Mouse (Mus musculus): ENCODE measurements around the gene Trim28.

Gene Trim28

GRCm38 (mm10) chr7:12998851-12999250 is at the start of gene Trim28:
TSS of gene Trim28 (plus strand) at chr7:12999114.
- ChIA-PET CTCF (interaction anchor here in 1 of 4 experiments (0.6 kb wide), 1 partner anchor 48 kb away, joined by 4 read pairs; no protein-coding TSS in a partner anchor), POLR2A (interaction anchor here in 3 of 4 experiments (0.9 to 2.9 kb wide), 9 partner anchors 11 to 76 kb away, joined by 3 to 10 read pairs (median 7); partner anchors contain the start of genes Zbtb45 (in 1 of the 3) and Zfp446 (in 1 of the 3))

- CTCF ChIA-PET, result interaction anchor here in 3 of 4 experiments (0.6 to 1.4 kb wide), 6 partner anchors 27 to 59 kb away, joined by 3 to 7 read pairs (median 4); partner anchors contain the start of genes Rps5 (in 1 of the 3) and Zfp446 (in 1 of the 3)
- POLR2A ChIA-PET, result interaction anchor here (0.6 to 15.3 kb wide), 65 partner anchors 9 to 255 kb away, joined by 3 to 269 read pairs (median 6); partner anchors contain the start of genes Rnf225 (in 3 of the 4), Rps5 (in 3 of the 4), Zfp446 (in 3 of the 4) and Zbtb45 (in 2 of the 4)
Observed at GRCm38 (mm10) chr7:12949872-12950229, 49.1 kb upstream of the Trim28 start.

GRCm38 (mm10) chr7:12954896-12955295 is 44.0 kb upstream of the Trim28 start:
- CTCF ChIA-PET, result interaction anchor here in 2 of 4 experiments (1.0 to 1.5 kb wide), 2 partner anchors 19 to 23 kb away, joined by 4 read pairs; partner anchors contain the start of gene Zfp446 (in 1 of the 2)
- POLR2A ChIA-PET, result interaction anchor here in 3 of 4 experiments (0.6 to 15.3 kb wide), 10 partner anchors 10 to 80 kb away, joined by 3 to 269 read pairs (median 4); partner anchors contain the start of genes Rps5 (in 2 of the 3), Zfp446 (in 2 of the 3), Rnf225 (in 1 of the 3) and Zbtb45 (in 1 of the 3)

- ChIA-PET CTCF (interaction anchor here in 1 of 4 experiments (1.2 kb wide), 1 partner anchor 21 kb away, joined by 3 read pairs; the partner anchor contains the start of gene Zfp446), POLR2A (interaction anchor here (0.7 to 9.7 kb wide), 14 partner anchors 8 to 81 kb away, joined by 3 to 150 read pairs (median 6); partner anchors contain the start of genes Zfp446 (in 3 of the 4), Rps5 (in 1 of the 4) and Ube2m (in 1 of the 4))
Observed at GRCm38 (mm10) chr7:12957511-12957910, 41.4 kb upstream of the Trim28 start.

GRCm38 (mm10) chr7:12958948-12959347 is 40.0 kb upstream of the Trim28 start:
- ChIA-PET CTCF (interaction anchor here in 1 of 4 experiments (1.3 kb wide), 1 partner anchor 23 kb away, joined by 3 read pairs; no protein-coding TSS in a partner anchor), POLR2A (interaction anchor here (0.5 to 9.7 kb wide), 29 partner anchors 9 to 79 kb away, joined by 3 to 150 read pairs (median 5); partner anchors contain the start of genes Zfp446 (in 3 of the 4), Rnf225 (in 2 of the 4), Rps5 (in 2 of the 4) and Chmp2a (in 1 of the 4))

GRCm38 (mm10) chr7:12959718-12960117 is 39.2 kb upstream of the Trim28 start:
- POLR2A ChIA-PET, result interaction anchor here in 3 of 4 experiments (0.8 to 9.7 kb wide), 27 partner anchors 8 to 95 kb away, joined by 3 to 150 read pairs (median 5); partner anchors contain the start of genes Zfp446 (in 3 of the 3), Rnf225 (in 2 of the 3), Rps5 (in 2 of the 3) and Chmp2a (in 1 of the 3)
- CTCF ChIA-PET, result interaction anchor here in 1 of 4 experiments (1.3 kb wide), 1 partner anchor 22 kb away, joined by 3 read pairs; no protein-coding TSS in a partner anchor

- POLR2A ChIA-PET, result interaction anchor here (0.6 to 9.7 kb wide), 51 partner anchors 9 to 455 kb away, joined by 3 to 150 read pairs (median 5); partner anchors contain the start of genes Rnf225 (in 3 of the 4), Rps5 (in 3 of the 4), Zfp446 (in 3 of the 4) and Zbtb45 (in 2 of the 4)
- CTCF ChIA-PET, result interaction anchor here (0.6 to 1.3 kb wide), 10 partner anchors 10 to 651 kb away, joined by 3 to 11 read pairs (median 4); partner anchors contain the start of gene Rps5 (in 1 of the 4)
Observed at GRCm38 (mm10) chr7:12961511-12962141, 37.3 kb upstream of the Trim28 start.

GRCm38 (mm10) chr7:12965678-12966091 is 33.2 kb upstream of the Trim28 start, which contains the start of gene Zfp324:
TSS of gene Zfp324 (plus strand) at chr7:12965838.
- CTCF ChIA-PET, result interaction anchor here in 1 of 4 experiments (1.0 kb wide), 1 partner anchor 44 kb away, joined by 5 read pairs; the partner anchor contains the start of gene Zbtb45
- POLR2A ChIA-PET, result interaction anchor here in 3 of 4 experiments (0.5 to 9.7 kb wide), 16 partner anchors 10 to 326 kb away, joined by 3 to 150 read pairs (median 4); partner anchors contain the start of genes Rps5 (in 3 of the 3), Zfp446 (in 3 of the 3) and Zbtb45 (in 1 of the 3)

- CTCF ChIA-PET, result interaction anchor here in 1 of 4 experiments (1.0 kb wide), 1 partner anchor 44 kb away, joined by 5 read pairs; the partner anchor contains the start of gene Zbtb45
- POLR2A ChIA-PET, result interaction anchor here in 3 of 4 experiments (0.5 to 9.7 kb wide), 12 partner anchors 9 to 327 kb away, joined by 3 to 150 read pairs (median 6); partner anchors contain the start of genes Rps5 (in 3 of the 3) and Zfp446 (in 3 of the 3)
Observed at GRCm38 (mm10) chr7:12966104-12966845, 32.6 kb upstream of the Trim28 start.

GRCm38 (mm10) chr7:12970906-12971305 is 28.0 kb upstream of the Trim28 start:
- POLR2A ChIA-PET, result interaction anchor here (0.7 to 13.4 kb wide), 52 partner anchors 9 to 307 kb away, joined by 3 to 150 read pairs (median 4); partner anchors contain the start of genes Rps5 (in 3 of the 4), Rnf225 (in 2 of the 4), Slc27a5 (in 2 of the 4) and Lig1 (in 1 of the 4)
- CTCF ChIA-PET, result interaction anchor here in 1 of 4 experiments (1.0 kb wide), 2 partner anchors 15 to 28 kb away, joined by 4 to 6 read pairs; no protein-coding TSS in a partner anchor

- ChIA-PET CTCF (interaction anchor here (0.5 to 1.9 kb wide), 22 partner anchors 10 to 103 kb away, joined by 3 to 13 read pairs (median 4); partner anchors contain the start of genes Zbtb45 (in 3 of the 4) and Rps5 (in 1 of the 4)), POLR2A (interaction anchor here (0.6 to 13.4 kb wide), 129 partner anchors 8 to 372 kb away, joined by 3 to 150 read pairs (median 6); partner anchors contain the start of genes Rnf225 (in 4 of the 4), Chmp2a (in 3 of the 4), Mzf1 (in 3 of the 4) and Rps5 (in 3 of the 4))
Observed at GRCm38 (mm10) chr7:12977682-12978389, 21.1 kb upstream of the Trim28 start, which contains the start of gene Zfp446. TSS of gene Zfp446 (plus strand) at chr7:12977848.

- CTCF ChIA-PET, result interaction anchor here in 3 of 4 experiments (0.6 to 1.9 kb wide), 10 partner anchors 9 to 79 kb away, joined by 3 to 13 read pairs (median 6); partner anchors contain the start of gene Zbtb45 (in 3 of the 3)
Observed at GRCm38 (mm10) chr7:12978931-12979722, 19.8 kb upstream of the Trim28 start.

GRCm38 (mm10) chr7:12979776-12980175 is 19.1 kb upstream of the Trim28 start:
- CTCF ChIA-PET, result interaction anchor here in 1 of 4 experiments (0.6 kb wide), 1 partner anchor 79 kb away, joined by 3 read pairs; no protein-coding TSS in a partner anchor
- POLR2A ChIA-PET, result interaction anchor here in 3 of 4 experiments (1.0 to 13.4 kb wide), 30 partner anchors 8 to 76 kb away, joined by 3 to 150 read pairs (median 12); partner anchors contain the start of genes Zbtb45 (in 3 of the 3), Rps5 (in 2 of the 3), Rnf225 (in 1 of the 3) and Ube2m (in 1 of the 3)

More at GRCm38 (mm10) chr7:12978931-12979722, 19.8 kb upstream of the Trim28 start:
- POLR2A ChIA-PET, result interaction anchor here (0.5 to 13.4 kb wide), 75 partner anchors 8 to 297 kb away, joined by 3 to 150 read pairs (median 9); partner anchors contain the start of genes Zbtb45 (in 3 of the 4), Zfp324 (in 3 of the 4), Chmp2a (in 2 of the 4) and Rps5 (in 2 of the 4)

- POLR2A ChIA-PET, result interaction anchor here in 3 of 4 experiments (0.8 to 13.4 kb wide), 30 partner anchors 8 to 77 kb away, joined by 3 to 150 read pairs (median 7); partner anchors contain the start of genes Zbtb45 (in 3 of the 3), Rps5 (in 2 of the 3), Rnf225 (in 1 of the 3) and Ube2m (in 1 of the 3)
- CTCF ChIA-PET, result interaction anchor here in 1 of 4 experiments (1.5 kb wide), 1 partner anchor 71 kb away, joined by 3 read pairs; no protein-coding TSS in a partner anchor
Observed at GRCm38 (mm10) chr7:12980291-12980690, 18.6 kb upstream of the Trim28 start.

Data from embryonic stem cell, embryonic (primary cell).